Mouse (Mus musculus): Measurements from ENCODE around the gene Zbtb37. TPM values are rescaled to one million over a fixed set of nuclear protein-coding genes. Genes with fewer than 3 reads are reported as not detected.
"Not testable (repeated sequence)": the region's sequence is repeated elsewhere in the genome, so short reads cannot be mapped to it uniquely, and the experiment has no call there.

The Zbtb37 gene
- polyA plus RNA-seq, 1 experiment from 2014 or later, result 11.5 TPM

GRCm38 (mm10) chr1:160985477-160985876, 49.2 kb downstream of the Zbtb37 start:
- H3K4me1 ChIP-seq (replicated peaks), result no peaks in the 10 kb centered on the region
- 88% methylated on average over 6 of the region's 6 CpGs for WGBS
- H3K9me3 ChIP-seq, result no peaks in the 10 kb centered on the region
- H3K4me2 ChIP-seq, result no peak overlapping the region
- no peak overlapping the region for H3K9ac ChIP-seq
- no peak overlapping the region for H3K27ac ChIP-seq
- H3K4me3 ChIP-seq, result no peak overlapping the region
- ATAC-seq (ENCODE audit: low FRiP score), result no peak
- H3K36me3 ChIP-seq, result no peaks in the 10 kb centered on the region
- H3K27me3 ChIP-seq, result no peaks in the 10 kb centered on the region

- WGBS, result 88% methylated on average over 1 of the region's 1 CpGs
- not testable (repeated sequence) for H3K9me3 ChIP-seq; H3K9ac ChIP-seq; H3K27ac ChIP-seq; ATAC-seq (ENCODE audit: low FRiP score); H3K4me1 ChIP-seq (replicated peaks); H3K4me3 ChIP-seq; H3K27me3 ChIP-seq; H3K4me2 ChIP-seq; H3K36me3 ChIP-seq
Observed at GRCm38 (mm10) chr1:160984731-160985130, 49.9 kb downstream of the Zbtb37 start.

- H3K9me3 ChIP-seq, result no peaks in the 10 kb centered on the region
- H3K27ac ChIP-seq, result 0 out of 2 replicates have a peak overlapping the region, but pooled peaks have one; percentile 52
- H3K4me3 ChIP-seq, result no peak overlapping the region
- no peaks in the 10 kb centered on the region for H3K4me1 ChIP-seq (replicated peaks)
- no peaks in the 10 kb centered on the region for H3K27me3 ChIP-seq
- H3K4me2 ChIP-seq, result no peak overlapping the region
- ATAC-seq (ENCODE audit: low FRiP score), result no peak
- no peaks in the 10 kb centered on the region for H3K36me3 ChIP-seq
- no peak overlapping the region for H3K9ac ChIP-seq
- 83% methylated on average over 3 of the region's 3 CpGs for WGBS
Observed at GRCm38 (mm10) chr1:160982887-160983286, 51.8 kb downstream of the Zbtb37 start.

GRCm38 (mm10) chr1:160981337-160981736, 53.3 kb downstream of the Zbtb37 start:
- Histone ChIP-seq H3K4me2 (no peak overlapping the region), H3K27ac (no peak overlapping the region), H3K36me3 (no peaks in the 10 kb centered on the region), H3K9me3 (no peaks in the 10 kb centered on the region), H3K27me3 (no peaks in the 10 kb centered on the region), H3K9ac (no peak overlapping the region), H3K4me1 (replicated peaks) (no peaks in the 10 kb centered on the region), H3K4me3 (no peak overlapping the region)
- ATAC-seq (ENCODE audit: low FRiP score), result no peak
- 95% methylated on average over 4 of the region's 4 CpGs for WGBS

- no peak for ATAC-seq (ENCODE audit: low FRiP score)
- Histone ChIP-seq H3K27ac (no peak overlapping the region), H3K4me1 (replicated peaks) (no peaks in the 10 kb centered on the region), H3K27me3 (no peaks in the 10 kb centered on the region), H3K4me3 (no peak overlapping the region), H3K36me3 (peaks cover 4% of the 10 kb centered on the region; the same call in 1 of the 2 replicates), H3K9ac (no peak overlapping the region), H3K4me2 (no peak overlapping the region), H3K9me3 (no peaks in the 10 kb centered on the region)
- WGBS, result 79% methylated on average over 8 of the region's 8 CpGs
Observed at GRCm38 (mm10) chr1:160980537-160981234, 54.0 kb downstream of the Zbtb37 start.

GRCm38 (mm10) chr1:160980021-160980420, 54.6 kb downstream of the Zbtb37 start:
- no peak overlapping the region for H3K4me2 ChIP-seq
- no peaks in the 10 kb centered on the region for H3K27me3 ChIP-seq
- H3K4me3 ChIP-seq, result no peak overlapping the region
- no peak for ATAC-seq (ENCODE audit: low FRiP score)
- H3K36me3 ChIP-seq, result peaks cover 4% of the 10 kb centered on the region; the same call in 1 of the 2 replicates
- no peaks in the 10 kb centered on the region for H3K9me3 ChIP-seq
- no peaks in the 10 kb centered on the region for H3K4me1 ChIP-seq (replicated peaks)
- no peak overlapping the region for H3K27ac ChIP-seq
- no peak overlapping the region for H3K9ac ChIP-seq
- 85% methylated on average over 5 of the region's 5 CpGs for WGBS

GRCm38 (mm10) chr1:160978071-160978735, 56.4 kb downstream of the Zbtb37 start, which contains the start of gene Serpinc1:
Gene Serpinc1, plus strand, starts transcription at chr1:160978585.
- no peak within 1 kb of the TSS for H3K4me3 ChIP-seq
- no peak within 1 kb of the TSS for H3K9ac ChIP-seq
- no peak within 1 kb of the TSS for H3K27ac ChIP-seq
- no peaks in the 10 kb centered on the region for H3K9me3 ChIP-seq
- H3K27me3 ChIP-seq, result no peaks in the 10 kb centered on the region
- H3K4me2 ChIP-seq, result no peak within 1 kb of the TSS
- WGBS, result 94% methylated on average over 4 of the region's 4 CpGs
- peaks cover 4% of the 10 kb centered on the region; the same call in 1 of the 2 replicates for H3K36me3 ChIP-seq
- no peaks in the 10 kb centered on the region for H3K4me1 ChIP-seq (replicated peaks)
- ATAC-seq (ENCODE audit: low FRiP score), result no peak

- H3K9me3 ChIP-seq, result no peaks in the 10 kb centered on the region
- no peak overlapping the region for H3K4me2 ChIP-seq
- H3K36me3 ChIP-seq, result peaks cover 63% of the 10 kb centered on the region
- H3K4me3 ChIP-seq, result no peak overlapping the region
- H3K27ac ChIP-seq, result no peak overlapping the region
- no peaks in the 10 kb centered on the region for H3K4me1 ChIP-seq (replicated peaks)
- WGBS, result 90% methylated on average over 5 of the region's 5 CpGs
- H3K27me3 ChIP-seq, result no peaks in the 10 kb centered on the region
- ATAC-seq (ENCODE audit: low FRiP score), result no peak
- H3K9ac ChIP-seq, result no peak overlapping the region
Observed at GRCm38 (mm10) chr1:160968643-160969042, 66.0 kb downstream of the Zbtb37 start.

GRCm38 (mm10) chr1:160967268-160967667, 67.4 kb downstream of the Zbtb37 start:
- H3K4me1 ChIP-seq (replicated peaks), result no peaks in the 10 kb centered on the region
- no peak overlapping the region for H3K9ac ChIP-seq
- H3K4me2 ChIP-seq, result no peak overlapping the region
- no peak overlapping the region for H3K4me3 ChIP-seq
- no peaks in the 10 kb centered on the region for H3K27me3 ChIP-seq
- H3K36me3 ChIP-seq, result peaks cover 76% of the 10 kb centered on the region
- no peaks in the 10 kb centered on the region for H3K9me3 ChIP-seq
- WGBS, result 100% methylated on average over 1 of the region's 1 CpGs
- H3K27ac ChIP-seq, result no peak overlapping the region
- ATAC-seq (ENCODE audit: low FRiP score), result no peak

- H3K9me3 ChIP-seq, result no peaks in the 10 kb centered on the region
- no peak overlapping the region for H3K4me3 ChIP-seq
- no peak overlapping the region for H3K9ac ChIP-seq
- no peak for ATAC-seq (ENCODE audit: low FRiP score)
- no peak overlapping the region for H3K4me2 ChIP-seq
- H3K4me1 ChIP-seq (replicated peaks), result no peaks in the 10 kb centered on the region
- H3K36me3 ChIP-seq, result peaks cover 76% of the 10 kb centered on the region
- WGBS, result 89% methylated on average over 7 of the region's 7 CpGs
- no peak overlapping the region for H3K27ac ChIP-seq
- no peaks in the 10 kb centered on the region for H3K27me3 ChIP-seq
Observed at GRCm38 (mm10) chr1:160963199-160963598, 71.5 kb downstream of the Zbtb37 start.
